Mouse (Mus musculus) midbrain, embryonic 12.5 days (tissue): Measurements from ENCODE around the gene 3110082I17Rik. TPM values are rescaled to one million over a fixed set of nuclear protein-coding genes. Genes with fewer than 3 reads are reported as not detected.
A peak's percentile ranks its signal among the peaks of the same experiment; 100 is the strongest.

Experiments used
- ATAC-seq: fragments of 200-750 bp; cut with Nextera tagmentation; 2 replicates; pipeline ENCODE4 v1.8.0; 2017; ENCODE audit warnings: low read depth, moderate TSS enrichment, moderate library complexity; ENCODE audit not compliant: low FRiP score
- H3K27ac ChIP-seq: fragments of 300-500 bp; sonication (generic); replicated peaks from 2 replicates; pipeline ENCODE4 v1.5.1; 2016; ENCODE audit warnings: mild to moderate bottlenecking
- H3K27me3 ChIP-seq: fragments of 300-500 bp; sonication (generic); 2 replicates; pipeline ENCODE4 v1.6.1; 2016; ENCODE audit warnings: mild to moderate bottlenecking
- H3K36me3 ChIP-seq: fragments of 300-500 bp; sonication (generic); 2 replicates; pipeline ENCODE4 v1.6.1; 2016
- H3K4me1 ChIP-seq: fragments of 300-500 bp; sonication (generic); 2 replicates; pipeline ENCODE4 v1.6.1; 2016
- H3K4me2 ChIP-seq: fragments of 300-500 bp; sonication (generic); replicated peaks from 2 replicates; pipeline ENCODE4 v1.6.1; 2016; ENCODE audit warnings: mild to moderate bottlenecking, moderate library complexity
- H3K4me3 ChIP-seq: fragments of 300-500 bp; sonication (generic); 2 replicates; pipeline ENCODE4 v1.5.1; 2016; ENCODE audit warnings: mild to moderate bottlenecking
- H3K9ac ChIP-seq: fragments of 300-500 bp; sonication (generic); replicated peaks from 2 replicates; pipeline ENCODE4 v1.6.1; 2016; ENCODE audit warnings: mild to moderate bottlenecking, moderate library complexity
- H3K9me3 ChIP-seq: fragments of 300-500 bp; sonication (generic); 2 replicates; pipeline ENCODE4 v1.6.1; 2016; ENCODE audit warnings: mild to moderate bottlenecking
- WGBS: fragments of 180-500 bp; shearing (Covaris S2); methylation state at CpG from one replicate; pipeline ENCODE4 v1.1.7; 2016; 5-methylcytosine and 5-hydroxymethylcytosine counted together
- microRNA counts: library from miRNA; unstranded; fragments of <30 nt; microRNA quantifications from one replicate; lab custom pipeline; 2017
- microRNA-seq: library from miRNA; unstranded; fragments of <30 nt; microRNA quantifications from one replicate; pipeline ENCODE4, GENCODE M21; 2017
- polyA plus RNA-seq: library from polyadenylated mRNA; unstranded; fragments of >200 nt; fragmentation: Nextera tagmentation; extraction: Ambion mirVana; gene quantifications from 2 replicates; pipeline ENCODE4 v1.2.1, GENCODE M21; 2016

Gene 3110082I17Rik
- polyA plus RNA-seq, 1 experiment from 2014 or later, result 29.3 TPM

DNA sequence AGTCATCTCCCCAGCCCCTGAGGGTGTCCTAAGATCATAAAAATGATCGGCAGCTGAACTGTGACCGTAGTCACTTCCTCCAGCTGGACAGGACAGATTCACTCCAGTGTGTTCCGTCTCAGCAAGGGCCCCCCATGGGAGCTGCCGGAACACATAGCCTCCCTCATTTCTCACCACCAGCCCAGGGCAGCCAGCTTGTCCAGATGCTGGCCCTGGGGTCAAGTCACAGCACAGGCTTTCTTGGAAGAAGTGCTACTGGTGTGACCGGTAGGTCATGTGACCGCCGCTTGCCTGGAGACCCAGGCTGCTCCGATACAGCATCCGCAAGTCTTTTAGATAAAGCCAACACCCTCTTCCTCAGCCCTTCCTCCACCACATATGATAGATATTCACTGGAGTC is 146.8 kb downstream of the 3110082I17Rik start:
- WGBS, result 87% methylated on average over 9 of the region's 9 CpGs
- Histone ChIP-seq H3K9ac (no peak overlapping the region), H3K36me3 (no peaks in the 10 kb centered on the region), H3K9me3 (no peaks in the 10 kb centered on the region), H3K4me2 (no peak overlapping the region), H3K27ac (no peak overlapping the region), H3K4me3 (no peak overlapping the region), H3K4me1 (no peaks in the 10 kb centered on the region), H3K27me3 (no peaks in the 10 kb centered on the region)
- ATAC-seq, result no peak

DNA sequence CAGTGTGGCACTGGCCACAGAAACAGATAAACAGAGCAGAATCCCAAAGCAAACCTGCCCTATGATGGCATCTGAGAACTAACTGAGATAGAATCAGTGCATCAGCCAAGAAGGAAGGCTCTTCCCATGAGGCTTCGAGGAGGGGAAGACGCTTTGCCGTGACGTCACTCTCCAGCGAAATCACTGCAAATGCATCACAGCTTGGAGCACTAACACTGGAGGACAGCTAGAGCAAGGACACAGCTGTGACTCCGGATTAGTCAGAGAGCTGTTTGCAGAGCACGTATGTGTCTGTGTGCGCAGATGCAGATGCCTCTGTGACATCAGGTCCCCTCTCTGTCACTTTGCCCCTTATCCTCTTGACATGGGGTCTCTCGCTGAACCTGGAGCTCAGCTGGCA is 148.5 kb downstream of the 3110082I17Rik start:
- Histone ChIP-seq H3K27me3 (no peaks in the 10 kb centered on the region), H3K9ac (no peak overlapping the region), H3K4me1 (no peaks in the 10 kb centered on the region), H3K4me2 (no peak overlapping the region), H3K9me3 (no peaks in the 10 kb centered on the region), H3K36me3 (no peaks in the 10 kb centered on the region), H3K4me3 (no peak overlapping the region), H3K27ac (no peak overlapping the region)
- ATAC-seq, result no peak
- WGBS, result 89% methylated on average over 9 of the region's 9 CpGs

DNA sequence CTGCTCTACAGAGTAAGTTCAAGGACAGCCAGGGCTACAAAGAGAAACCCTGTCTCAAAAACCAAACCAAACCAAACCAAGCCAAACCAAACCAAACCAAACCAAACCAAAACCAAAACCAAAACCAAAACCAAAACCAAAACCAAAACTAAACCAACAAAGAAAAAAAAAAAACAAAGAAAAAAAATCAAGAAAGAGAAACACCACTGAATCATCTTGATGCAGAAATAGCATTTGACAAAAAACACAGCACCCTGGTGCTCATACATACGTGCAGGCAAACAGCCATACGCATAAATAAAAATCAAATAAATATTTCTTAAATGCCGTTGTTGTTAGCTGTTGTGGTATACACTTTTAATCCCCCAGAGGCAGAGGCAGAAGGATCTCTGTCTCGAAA is 149.8 kb downstream of the 3110082I17Rik start:
- Histone ChIP-seq H3K9ac (no peak overlapping the region), H3K4me3 (no peak overlapping the region), H3K9me3 (no peaks in the 10 kb centered on the region), H3K36me3 (no peaks in the 10 kb centered on the region), H3K27ac (no peak overlapping the region), H3K27me3 (no peaks in the 10 kb centered on the region), H3K4me1 (no peaks in the 10 kb centered on the region), H3K4me2 (no peak overlapping the region)
- ATAC-seq, result no peak
- WGBS, result 90% methylated on average over 4 of the region's 4 CpGs

DNA sequence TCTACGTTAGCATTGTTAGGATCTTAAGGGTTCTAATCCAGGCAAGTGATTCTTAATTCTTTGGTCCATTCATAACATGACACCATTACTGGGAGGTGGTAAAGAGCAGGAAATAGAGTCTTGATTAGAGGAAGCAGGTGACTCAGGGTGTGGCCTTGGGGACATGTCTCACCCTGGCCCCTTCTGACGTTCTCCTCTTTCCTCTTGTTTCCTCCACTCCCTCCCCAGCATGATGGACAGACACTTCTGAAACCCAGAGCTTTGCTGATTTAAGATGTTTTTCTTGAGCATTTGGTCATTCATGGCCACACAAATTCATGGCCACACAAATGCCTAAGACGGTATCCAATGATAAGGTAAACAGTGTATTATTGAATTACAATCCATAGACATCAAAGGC is 150.4 kb downstream of the 3110082I17Rik start:
- Histone ChIP-seq H3K4me1 (no peaks in the 10 kb centered on the region), H3K9me3 (no peaks in the 10 kb centered on the region), H3K4me2 (no peak overlapping the region), H3K9ac (no peak overlapping the region), H3K27ac (no peak overlapping the region), H3K36me3 (no peaks in the 10 kb centered on the region), H3K4me3 (no peak overlapping the region), H3K27me3 (no peaks in the 10 kb centered on the region)
- 78% methylated on average over 3 of the region's 3 CpGs for WGBS
- ATAC-seq, result no peak

MicroRNAs encoded within 50 kb of the gene (microRNA counts, 519-probe panel; counts per million panel counts)
- not detected for microRNA mmu-miR-339-3p (lab: Ali Mortazavi, UCI)
- microRNA mmu-miR-339-5p (lab: Ali Mortazavi, UCI), result not detected

Small RNA genes lying within 50 kb of the gene (microRNA-seq; reads per million reads assigned to microRNA genes)
- 530 reads per million, percentile 71 among the genes with 10 or more reads in this experiment for gene Mir339

Other genes starting within 250 kb of the 3110082I17Rik start
- gene Get4, start 208.2 kb downstream of the 3110082I17Rik start, polyA plus RNA-seq, result 130 and 132 TPM in 2 replicates
- gene Adap1, start 134.9 kb downstream of the 3110082I17Rik start, polyA plus RNA-seq, result 4.5 and 4.7 TPM in 2 replicates
- gene Cox19, start 109.1 kb downstream of the 3110082I17Rik start, polyA plus RNA-seq, result 121 and 125 TPM in 2 replicates
- gene Cyp2w1, start 107.9 kb downstream of the 3110082I17Rik start, polyA plus RNA-seq, result 0.20 and 0.64 TPM in 2 replicates
- 1.8 and 2.6 TPM in 2 replicates for gene Gpr146, start 82.8 kb downstream of the 3110082I17Rik start, polyA plus RNA-seq
- 0.22 and 0.36 TPM in 2 replicates for gene C130050O18Rik, start 55.2 kb downstream of the 3110082I17Rik start, polyA plus RNA-seq
- gene Gper1, start 37.4 kb downstream of the 3110082I17Rik start, polyA plus RNA-seq, result 2.3 and 3.7 TPM in 2 replicates
- 11.5 and 13.1 TPM in 2 replicates for gene Zfand2a, start 24.0 kb upstream of the 3110082I17Rik start, polyA plus RNA-seq
- 84.9 and 90.8 TPM in 2 replicates for gene Uncx, start 83.0 kb upstream of the 3110082I17Rik start, polyA plus RNA-seq